Mouse (Mus musculus): ENCODE results near the gene Acad10.

DNA sequence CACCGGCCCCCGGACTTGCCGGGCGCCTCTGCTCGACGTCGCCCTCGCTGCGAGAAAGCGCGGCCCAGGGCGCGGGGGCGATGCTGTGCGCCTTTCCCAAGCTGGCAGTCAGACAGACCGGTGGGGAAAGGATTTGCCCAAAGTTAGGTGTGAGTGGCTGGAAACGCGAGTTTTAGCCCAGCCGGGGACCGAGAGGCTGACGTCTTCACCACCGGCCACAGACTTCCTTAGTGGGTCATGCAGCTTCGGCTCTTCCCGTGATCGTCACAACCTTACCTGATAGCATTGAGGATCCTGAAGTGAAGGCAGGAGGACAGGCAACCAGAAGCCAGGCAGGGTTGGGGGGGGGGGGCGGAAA, 562 bp upstream of the Acad10 start:
- TF ChIP-seq POLR2A (IDR thresholded peaks at IDR 0.05; ENCODE audit: borderline replicate concordance, extremely low read depth, insufficient read depth, insufficient read length, poor library complexity, severe bottlenecking): no peak
- TF ChIP-seq CTCF (IDR thresholded peaks at IDR 0.05; ENCODE audit: borderline replicate concordance, extremely low read depth, insufficient read depth, insufficient read length): no peak

All from brain, embryonic 14.5 days (tissue).